Mouse (Mus musculus) B cell, adult 2 months (primary cell): ENCODE data around the gene Cacna1f.

ENCODE experiments used
- DNase-seq, 2 experiments: peaks; one replicate each; pipeline ENCODE4 v3.0.0; 2022

The Cacna1f gene

GRCm38 (mm10) chrX:7635101-7635500, 28.2 kb downstream of the Cacna1f start:
- no peak for DNase-seq

- DNase-seq = peak; percentile 86 to 90
Observed at GRCm38 (mm10) chrX:7638401-7639091, 31.7 kb downstream of the Cacna1f start, which contains the start of gene Syp. Gene Syp, plus strand, starts transcription at chrX:7638471.

GRCm38 (mm10) chrX:7639536-7640325, 32.8 kb downstream of the Cacna1f start:
- no peak for DNase-seq

GRCm38 (mm10) chrX:7640785-7641184, 33.9 kb downstream of the Cacna1f start:
- DNase-seq = no peak

GRCm38 (mm10) chrX:7645349-7645748, 38.5 kb downstream of the Cacna1f start:
- DNase-seq = peak; percentile 89 to 91

- peak; percentile 70 to 71 for DNase-seq
Observed at GRCm38 (mm10) chrX:7648671-7649304, 41.9 kb downstream of the Cacna1f start.

- peak; percentile 72 to 75 for DNase-seq
Observed at GRCm38 (mm10) chrX:7657221-7657639, 50.3 kb downstream of the Cacna1f start, which contains the start of gene Prickle3. Gene Prickle3, plus strand, starts transcription at chrX:7657260.

- no peak for DNase-seq
Observed at GRCm38 (mm10) chrX:7658031-7658784, 51.3 kb downstream of the Cacna1f start.

- no peak for DNase-seq
Observed at GRCm38 (mm10) chrX:7658785-7659589, 52.1 kb downstream of the Cacna1f start.

GRCm38 (mm10) chrX:7661086-7661485, 54.2 kb downstream of the Cacna1f start:
- DNase-seq = no peak

GRCm38 (mm10) chrX:7662936-7663335, 56.1 kb downstream of the Cacna1f start:
- no peak for DNase-seq

- DNase-seq = no peak
Observed at GRCm38 (mm10) chrX:7664791-7665190, 57.9 kb downstream of the Cacna1f start.

GRCm38 (mm10) chrX:7665739-7666502, 59.0 kb downstream of the Cacna1f start:
- DNase-seq = no peak

GRCm38 (mm10) chrX:7670390-7670881, 63.6 kb downstream of the Cacna1f start:
- peak; percentile 65 for DNase-seq

GRCm38 (mm10) chrX:7670921-7671623, 64.2 kb downstream of the Cacna1f start, which contains the start of gene Plp2:
Gene Plp2, minus strand, starts transcription at chrX:7671390.
- peak; percentile 47 to 51 for DNase-seq

GRCm38 (mm10) chrX:7672739-7673138, 65.9 kb downstream of the Cacna1f start:
- no peak for DNase-seq

- DNase-seq = peak; percentile 62 to 70
Observed at GRCm38 (mm10) chrX:7673578-7674281, 66.8 kb downstream of the Cacna1f start.

- DNase-seq = peak; percentile 19 to 21
Observed at GRCm38 (mm10) chrX:7674284-7675000, 67.6 kb downstream of the Cacna1f start.

GRCm38 (mm10) chrX:7675001-7675380, 68.1 kb downstream of the Cacna1f start:
- DNase-seq = no peak
